Mouse (Mus musculus) liver, postnatal 0 days (tissue): ENCODE results near the gene Klhdc7b.
"Not testable (repeated sequence)": the region's sequence is repeated elsewhere in the genome, so short reads cannot be mapped to it uniquely, and the experiment has no call there.

Experiments
- CTCF ChIP-seq: sonication (generic); IDR thresholded peaks from 2 replicates; pipeline ENCODE4 v1.5.1; 2016; ENCODE audit warnings: antibody characterized with exemption, low read depth
- EP300 ChIP-seq: IDR thresholded peaks from 2 replicates; pipeline ENCODE4 v1.6.1; 2016; ENCODE audit warnings: antibody characterized with exemption, low read depth, mild to moderate bottlenecking

GRCm38 (mm10) chr15:89430771-89431170 is 46.1 kb downstream of the Klhdc7b start:
- TF ChIP-seq CTCF, EP300: not testable (repeated sequence)
